Mouse (Mus musculus): ENCODE measurements around the gene Trpm6.

The Trpm6 gene

DNA sequence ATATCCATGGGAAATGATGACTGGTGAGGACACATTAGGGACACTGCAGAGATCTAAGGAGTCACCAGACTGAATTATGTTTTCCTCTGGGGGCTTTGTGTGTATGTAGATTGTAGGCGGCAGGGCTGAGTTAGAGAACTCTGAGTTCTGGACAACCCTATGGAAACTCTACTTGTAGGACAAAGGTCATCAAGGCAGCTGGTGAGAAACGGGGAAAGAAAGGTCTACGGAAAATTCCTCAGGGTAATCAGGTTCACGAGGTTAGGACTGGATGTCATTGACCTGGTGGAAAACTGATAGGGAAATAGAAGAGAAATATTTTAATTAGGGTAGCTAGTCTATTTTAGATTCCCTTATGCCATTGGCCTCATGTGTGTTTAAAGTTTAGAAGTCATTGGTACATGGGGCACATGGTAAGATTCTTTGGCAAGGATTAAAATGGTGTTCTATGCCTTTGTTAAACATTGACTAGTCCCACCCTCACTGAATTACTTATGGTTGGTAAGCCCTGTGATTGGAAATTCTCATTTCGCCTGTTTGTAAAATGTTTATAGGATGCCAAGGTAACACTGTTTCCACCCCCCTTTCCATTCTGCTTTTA, 23.2 kb downstream of the Trpm6 start:
- peak; percentile 55 for DNase-seq

- peak; percentile 28 for DNase-seq
Observed at GRCm38 (mm10) chr19:18774085-18774484, 24.3 kb downstream of the Trpm6 start.

DNA sequence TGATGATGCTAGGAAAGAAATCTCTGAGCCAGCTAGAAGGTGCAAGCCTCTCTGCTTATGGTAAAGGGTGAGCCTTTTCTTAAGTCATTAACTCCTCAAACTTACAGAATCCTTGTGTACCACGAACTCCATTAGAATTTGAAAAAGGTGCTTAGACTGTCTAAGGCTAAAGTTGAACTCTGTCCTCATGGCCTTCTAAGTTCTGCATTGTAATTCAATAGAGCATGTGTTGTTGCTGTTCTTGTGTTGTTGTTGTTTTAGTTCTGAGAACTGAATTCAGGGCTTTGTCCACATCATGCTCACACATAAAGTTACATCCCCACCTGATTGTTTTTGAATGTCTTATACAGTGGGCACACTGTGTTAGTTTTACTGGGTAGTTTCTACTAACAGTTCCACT, 49.9 kb downstream of the Trpm6 start:
- DNase-seq, result no peak

DNA sequence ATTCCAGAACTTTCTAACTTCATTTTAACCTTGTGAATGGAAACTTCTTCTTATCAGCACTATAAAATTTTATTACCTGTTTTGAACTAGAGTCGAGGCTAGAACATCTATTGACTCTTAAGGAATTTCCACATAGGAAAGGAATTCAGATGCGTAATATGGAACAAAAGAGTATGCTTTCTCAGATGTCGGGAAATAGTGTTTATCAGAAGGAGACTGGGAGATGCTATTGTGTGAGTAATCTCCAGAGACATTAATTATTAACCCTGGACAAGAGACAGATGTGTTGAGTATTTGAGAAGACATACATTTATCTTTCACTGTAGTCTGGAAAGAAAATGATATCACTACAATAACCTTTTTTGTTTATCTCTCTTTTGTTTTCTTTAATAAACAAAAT, 61.5 kb downstream of the Trpm6 start:
- no peak for DNase-seq

- DNase-seq, result peak; percentile 64
Observed at GRCm38 (mm10) chr19:18815170-18815569, 65.4 kb downstream of the Trpm6 start.

- peak; percentile 22 for DNase-seq
Observed at GRCm38 (mm10) chr19:18817425-18817824, 67.6 kb downstream of the Trpm6 start.

- no peak for DNase-seq
Observed at GRCm38 (mm10) chr19:18828601-18829000, 78.8 kb downstream of the Trpm6 start.

GRCm38 (mm10) chr19:18831196-18831595, 81.4 kb downstream of the Trpm6 start:
- no peak for DNase-seq

- DNase-seq, result peak; percentile 58
Observed at GRCm38 (mm10) chr19:18834971-18835370, 85.2 kb downstream of the Trpm6 start.

DNA sequence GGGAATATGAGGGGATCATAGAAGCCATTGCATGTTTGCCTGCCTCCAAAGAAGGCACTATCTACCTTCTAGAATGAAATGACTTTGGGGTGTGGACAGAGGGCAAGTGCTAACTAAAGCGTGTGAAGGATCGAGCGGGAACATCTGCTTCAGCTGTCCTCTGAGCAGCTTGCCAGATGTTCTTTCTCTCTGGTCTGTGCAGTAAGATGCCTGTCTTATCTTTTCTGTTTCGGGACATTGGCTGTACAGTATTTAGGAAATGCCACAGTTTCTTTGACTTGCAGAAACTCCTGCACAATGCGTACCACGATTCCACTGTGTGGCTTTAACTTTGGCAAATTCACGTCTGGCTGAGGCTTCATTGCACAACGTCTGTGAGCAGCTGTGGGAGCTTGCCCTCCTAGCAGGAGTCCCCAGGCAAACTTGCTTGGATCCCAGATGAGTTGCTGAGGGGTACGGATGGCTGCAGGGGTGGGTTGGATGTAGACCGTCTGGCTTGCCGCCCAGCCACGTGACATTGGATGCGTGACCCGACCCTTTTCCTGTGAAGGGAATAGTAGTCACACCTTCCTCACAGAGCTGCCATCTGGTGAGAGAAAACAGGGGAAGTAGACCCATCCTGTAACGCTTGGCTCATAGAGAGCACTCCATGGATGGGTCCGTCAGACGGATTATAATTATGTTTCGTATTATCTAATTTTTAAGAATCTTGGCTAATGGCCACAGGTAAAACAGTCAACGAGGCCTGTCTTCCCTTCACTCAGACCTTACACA, 92.2 kb downstream of the Trpm6 start:
- no peak for DNase-seq

DNA sequence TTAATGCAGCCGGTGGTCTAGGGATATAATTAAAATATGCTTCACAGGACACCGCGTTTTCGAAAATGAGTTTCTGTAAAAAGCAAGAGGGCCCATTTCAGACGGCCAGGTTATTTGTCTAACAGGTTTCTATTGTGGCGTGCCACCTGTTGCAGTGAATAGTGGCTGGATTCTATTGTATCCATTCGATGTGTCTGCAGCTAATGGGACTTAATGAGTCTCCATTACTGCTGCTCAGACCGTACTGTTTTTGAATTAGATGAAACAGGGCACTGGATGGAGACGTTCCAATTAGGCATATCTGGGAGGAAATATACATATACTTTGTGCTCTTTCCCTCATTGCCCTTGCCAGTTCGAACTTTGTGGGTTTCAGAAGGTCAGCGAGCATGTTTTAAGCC, 92.8 kb downstream of the Trpm6 start:
- DNase-seq, result no peak

- no peak for DNase-seq
Observed at GRCm38 (mm10) chr19:18846336-18846735, 96.6 kb downstream of the Trpm6 start.

DNA sequence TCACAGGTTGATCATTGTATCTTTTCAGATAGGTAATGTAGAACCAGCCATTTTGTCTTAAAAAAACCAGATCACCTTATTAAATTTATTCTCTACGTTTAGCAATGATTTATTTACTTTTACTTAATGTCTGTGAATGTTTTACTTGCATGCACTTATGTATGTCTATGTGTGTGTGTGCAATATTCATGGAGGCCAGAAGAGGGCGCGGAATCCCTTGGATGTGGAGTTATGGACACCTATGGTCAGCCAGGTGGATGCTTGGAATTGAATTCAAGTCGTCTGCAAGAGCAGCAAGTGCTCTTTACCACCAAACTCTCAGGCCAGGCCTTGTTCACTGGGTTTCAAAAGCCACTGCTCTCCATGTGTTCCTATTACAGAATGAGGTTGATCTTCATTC, 118.5 kb downstream of the Trpm6 start:
- no peak for DNase-seq

DNA sequence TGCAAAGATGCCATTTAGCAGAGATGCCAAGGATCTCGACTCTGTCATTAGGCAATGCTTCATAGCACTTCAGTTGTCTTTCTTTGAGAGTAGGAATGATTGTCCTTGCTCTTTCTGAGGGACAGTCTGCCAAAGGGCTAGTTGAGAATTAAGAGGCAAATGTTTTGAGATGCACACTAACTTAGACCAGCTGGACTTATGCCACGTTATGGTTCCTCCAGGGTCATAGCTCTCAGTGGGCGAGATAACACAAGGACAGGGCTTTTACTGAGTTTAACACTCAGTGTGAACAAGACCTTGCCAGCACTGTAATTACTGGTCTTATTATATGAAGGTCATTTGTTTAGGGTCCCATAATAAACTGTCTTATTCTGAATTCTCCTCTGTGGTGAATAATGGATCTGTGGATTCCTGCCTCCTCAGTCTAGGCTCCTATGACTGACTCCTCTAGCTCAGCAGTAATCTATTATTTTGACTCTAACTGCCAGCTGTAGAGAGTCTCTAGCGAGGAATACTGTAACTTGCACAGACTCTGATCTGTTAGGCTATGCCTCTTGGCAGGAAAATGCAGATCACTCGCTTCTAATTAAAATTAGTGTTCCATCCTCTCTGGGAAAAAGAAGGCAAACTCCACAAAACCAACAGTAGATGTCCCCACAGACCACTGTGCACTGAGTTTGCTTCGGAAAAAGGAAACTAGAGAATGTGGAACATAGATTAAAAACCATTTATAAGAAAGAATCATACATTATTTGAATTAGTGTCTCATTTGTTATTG, 123.2 kb downstream of the Trpm6 start:
- peak; percentile 9 for DNase-seq

- no peak for DNase-seq
Observed at GRCm38 (mm10) chr19:18873709-18874644, 124.2 kb downstream of the Trpm6 start.

DNA sequence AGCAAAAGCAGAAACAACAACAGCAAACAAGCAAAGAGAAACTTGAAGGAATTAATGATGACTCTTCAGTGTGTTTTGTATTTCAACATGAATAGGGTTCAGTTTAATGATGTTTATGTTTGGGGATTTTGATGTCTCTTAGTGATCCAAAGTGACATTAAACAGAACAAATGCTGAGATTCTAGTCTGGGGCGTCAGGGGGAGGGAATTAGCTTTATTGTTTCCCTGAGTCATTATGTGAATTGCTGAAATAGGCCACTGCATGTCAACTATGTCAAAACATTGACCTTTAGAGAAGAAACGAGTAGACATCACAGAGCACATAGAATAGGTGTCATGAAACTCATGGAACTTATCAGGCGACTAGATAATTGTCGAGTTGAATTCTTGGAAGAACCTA, 129.5 kb downstream of the Trpm6 start:
- no peak for DNase-seq

DNA sequence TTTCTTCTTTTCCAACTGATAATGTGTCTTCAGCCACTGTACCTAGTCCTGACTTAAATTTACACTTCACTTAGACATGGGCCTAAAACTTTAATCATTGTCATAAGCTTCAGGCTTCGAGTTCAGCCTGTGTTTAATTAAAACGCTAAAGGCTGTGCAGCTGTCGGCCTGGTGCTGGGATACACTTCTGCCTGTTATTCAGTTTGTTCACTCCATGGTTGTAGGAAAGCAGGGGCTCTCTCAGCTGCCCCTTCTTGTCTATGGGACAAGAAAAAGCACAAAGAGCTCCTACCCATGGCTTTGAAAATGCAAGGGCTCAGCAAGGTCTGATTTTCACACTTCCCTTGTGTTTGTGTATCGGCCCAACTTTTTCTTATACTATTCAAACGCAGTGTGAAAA, 131.4 kb downstream of the Trpm6 start:
- DNase-seq, result no peak

GRCm38 (mm10) chr19:18887646-18888407, 138.0 kb downstream of the Trpm6 start:
- peak; percentile 24 for DNase-seq

DNA sequence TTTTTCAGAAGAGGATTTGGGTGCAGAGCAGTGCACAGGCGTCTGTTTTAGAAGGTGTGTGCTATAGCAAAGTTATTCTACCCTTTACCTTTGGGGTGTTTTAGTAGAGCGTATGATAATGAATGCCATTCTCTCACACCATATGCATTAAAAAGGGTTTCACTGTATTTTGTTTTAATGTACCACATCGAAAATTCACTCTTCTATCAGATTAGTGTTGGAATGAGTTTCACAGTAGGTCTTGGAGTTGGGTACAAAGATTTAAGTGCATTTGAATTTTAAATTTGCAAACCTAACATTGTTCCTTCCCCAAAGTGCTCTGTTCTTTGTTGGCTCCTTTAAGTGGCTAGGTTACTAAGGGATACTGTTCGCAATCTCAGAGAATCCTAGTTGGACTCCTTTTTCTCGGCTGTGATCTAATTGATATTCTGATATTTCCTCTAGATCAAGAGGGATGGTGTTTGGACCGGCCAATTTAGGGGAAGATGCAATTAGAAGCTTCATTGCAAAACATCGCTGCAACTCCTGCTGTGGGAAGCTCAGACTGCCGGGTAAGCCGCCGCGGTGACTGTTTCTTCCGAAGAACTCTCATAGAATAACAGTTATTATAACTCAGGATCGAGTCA, 138.8 kb downstream of the Trpm6 start:
- no peak for DNase-seq

GRCm38 (mm10) chr19:18889117-18889627, 139.4 kb downstream of the Trpm6 start:
- DNase-seq, result no peak

DNA sequence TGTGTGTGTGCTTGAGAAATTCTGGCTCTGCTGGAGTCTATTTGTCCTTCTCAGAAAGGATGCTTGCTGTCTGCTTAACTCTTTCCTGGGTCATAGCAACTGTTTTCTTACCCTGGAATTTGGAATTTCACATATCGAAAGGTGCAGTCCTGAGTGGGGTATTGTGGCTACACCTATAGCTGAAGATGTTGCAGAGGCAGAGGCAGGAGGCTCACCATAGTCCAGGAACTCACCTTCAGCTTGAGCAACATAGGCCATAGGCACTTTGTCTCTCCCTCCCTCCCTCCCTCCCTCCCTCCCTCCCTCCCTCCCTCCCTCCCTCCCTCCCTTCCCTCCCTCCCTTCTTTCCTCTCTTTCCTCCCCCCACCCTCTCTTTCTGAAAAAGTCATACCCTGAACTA, 139.8 kb downstream of the Trpm6 start:
- DNase-seq, result no peak

Measured in kidney, adult 9 months (tissue).